Mouse (Mus musculus) forebrain, embryonic 11.5 days (tissue): ENCODE measurements around the gene C1qtnf5. TPM values are rescaled to one million over a fixed set of nuclear protein-coding genes. Genes with fewer than 3 reads are reported as not detected.
"Not testable (repeated sequence)": the region's sequence is repeated elsewhere in the genome, so short reads cannot be mapped to it uniquely, and the experiment has no call there.

Experiments used
- ATAC-seq: fragments of 200-750 bp; cut with Nextera tagmentation; replicated peaks from 2 replicates; pipeline ENCODE4 v1.8.0; 2017; ENCODE audit warnings: moderate TSS enrichment; ENCODE audit not compliant: low FRiP score
- DNase-seq: peaks from one replicate; pipeline ENCODE4 v3.0.0-alpha.2; 2017; ENCODE audit warnings: low spot score
- H3K27ac ChIP-seq: fragments of 300-500 bp; sonication (generic); 2 replicates; pipeline ENCODE4 v1.5.1; 2014; ENCODE audit warnings: low read depth, low read length
- H3K27me3 ChIP-seq: fragments of 300-500 bp; sonication (generic); 2 replicates; pipeline ENCODE4 v1.6.1; 2014; ENCODE audit warnings: mild to moderate bottlenecking, low read length, mixed read lengths; ENCODE audit not compliant: control insufficient read depth, insufficient read depth
- H3K36me3 ChIP-seq: fragments of 300-500 bp; sonication (generic); 2 replicates; pipeline ENCODE4 v1.6.1; 2014; ENCODE audit warnings: mild to moderate bottlenecking, low read length, moderate library complexity, mixed read lengths; ENCODE audit not compliant: control insufficient read depth, insufficient read depth
- H3K4me1 ChIP-seq: fragments of 300-500 bp; sonication (generic); replicated peaks from 2 replicates; pipeline ENCODE4 v1.6.1; 2014; ENCODE audit warnings: low read length, mixed read lengths; ENCODE audit not compliant: control insufficient read depth, insufficient read depth
- H3K4me2 ChIP-seq: fragments of 300-500 bp; sonication (generic); 2 replicates; pipeline ENCODE4 v1.6.1; 2014; ENCODE audit warnings: low read depth, mild to moderate bottlenecking, low read length, moderate library complexity, mixed read lengths; ENCODE audit not compliant: severe bottlenecking
- H3K4me3 ChIP-seq: fragments of 300-500 bp; sonication (generic); 2 replicates; pipeline ENCODE4 v1.5.1; 2014; ENCODE audit warnings: low read depth, low read length
- H3K9ac ChIP-seq: fragments of 300-500 bp; sonication (generic); 2 replicates; pipeline ENCODE4 v1.6.1; 2014; ENCODE audit warnings: low read length
- H3K9me3 ChIP-seq: fragments of 300-500 bp; sonication (generic); 2 replicates; pipeline ENCODE4 v1.6.1; 2016; ENCODE audit warnings: low read length, mixed read lengths; ENCODE audit not compliant: control insufficient read depth
- WGBS: fragments of 180-500 bp; shearing (Covaris S2); extraction: QIAGEN DNeasy Blood & Tissue Kit; methylation state at CpG from one replicate; pipeline ENCODE4 v1.1.7; 2014; 5-methylcytosine and 5-hydroxymethylcytosine counted together
- polyA plus RNA-seq: library from polyadenylated mRNA; unstranded; fragments of >200 nt; fragmentation: Nextera tagmentation; extraction: Ambion mirVana; gene quantifications from 2 replicates; pipeline ENCODE4 v1.2.1, GENCODE M21; 2014

Gene C1qtnf5
- polyA plus RNA-seq, 1 experiment from 2014 or later = 0.47 TPM

DNA sequence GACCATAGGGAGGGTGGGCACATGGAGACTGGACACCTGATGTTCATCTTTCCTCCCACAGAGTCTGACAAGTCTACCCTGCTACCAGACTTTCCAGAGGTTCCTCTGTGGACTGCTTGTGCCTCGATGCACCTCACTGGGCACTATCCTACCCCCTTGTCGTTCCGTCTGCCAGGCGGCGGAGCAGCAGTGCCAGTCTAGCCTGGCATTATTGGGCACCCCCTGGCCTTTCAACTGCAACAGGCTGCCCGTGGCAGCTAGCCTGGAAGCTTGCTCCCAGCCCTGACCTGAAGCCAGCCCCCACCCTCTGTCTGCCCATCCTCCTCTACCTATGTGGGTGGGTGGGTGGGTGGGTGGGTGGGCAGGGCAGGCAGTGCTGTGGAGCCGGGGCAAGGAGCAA, 863 bp upstream of the C1qtnf5 start:
- H3K4me3 ChIP-seq = no peak overlapping the region
- ATAC-seq (no peak), DNase-seq (no peak)
- H3K9me3 ChIP-seq = no peaks in the 10 kb centered on the region
- no peak overlapping the region for H3K4me2 ChIP-seq
- H3K9ac ChIP-seq = no peak overlapping the region
- H3K4me1 ChIP-seq = peaks cover 25% of the 10 kb centered on the region
- no peak overlapping the region for H3K27ac ChIP-seq
- H3K36me3 ChIP-seq = no peaks in the 10 kb centered on the region; the same call in 1 of the 2 replicates
- H3K27me3 ChIP-seq = no peaks in the 10 kb centered on the region
- 87% methylated on average over 7 of the region's 7 CpGs for WGBS

DNA sequence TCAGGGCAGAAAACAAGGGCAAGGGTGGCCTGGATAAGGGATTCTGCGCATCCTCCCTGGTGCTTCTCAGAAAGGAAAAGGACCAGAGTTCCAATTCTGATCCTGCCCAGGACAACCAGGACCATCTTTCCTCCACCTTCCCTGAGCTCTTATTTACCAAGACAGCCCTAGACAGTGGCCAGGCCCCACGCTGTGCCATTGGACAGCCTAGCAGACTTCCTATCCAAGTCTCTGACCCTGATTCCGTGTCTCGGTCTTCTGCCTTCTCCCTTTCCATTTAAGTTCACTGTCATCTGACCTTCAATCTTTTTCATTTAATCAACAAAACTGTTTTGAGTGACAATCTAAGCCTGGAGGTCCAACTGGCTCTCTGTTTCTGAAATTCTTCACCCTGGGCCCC, 449 bp upstream of the C1qtnf5 start:
- Histone ChIP-seq H3K27me3 (no peaks in the 10 kb centered on the region), H3K9me3 (no peaks in the 10 kb centered on the region), H3K27ac (no peak overlapping the region), H3K4me2 (no peak overlapping the region), H3K9ac (no peak overlapping the region; the same call in 1 of the 2 replicates), H3K4me3 (no peak overlapping the region), H3K36me3 (no peaks in the 10 kb centered on the region; the same call in 1 of the 2 replicates), H3K4me1 (peaks cover 25% of the 10 kb centered on the region)
- DNase-seq (no peak), ATAC-seq (no peak)
- 76% methylated on average over 4 of the region's 4 CpGs for WGBS

DNA sequence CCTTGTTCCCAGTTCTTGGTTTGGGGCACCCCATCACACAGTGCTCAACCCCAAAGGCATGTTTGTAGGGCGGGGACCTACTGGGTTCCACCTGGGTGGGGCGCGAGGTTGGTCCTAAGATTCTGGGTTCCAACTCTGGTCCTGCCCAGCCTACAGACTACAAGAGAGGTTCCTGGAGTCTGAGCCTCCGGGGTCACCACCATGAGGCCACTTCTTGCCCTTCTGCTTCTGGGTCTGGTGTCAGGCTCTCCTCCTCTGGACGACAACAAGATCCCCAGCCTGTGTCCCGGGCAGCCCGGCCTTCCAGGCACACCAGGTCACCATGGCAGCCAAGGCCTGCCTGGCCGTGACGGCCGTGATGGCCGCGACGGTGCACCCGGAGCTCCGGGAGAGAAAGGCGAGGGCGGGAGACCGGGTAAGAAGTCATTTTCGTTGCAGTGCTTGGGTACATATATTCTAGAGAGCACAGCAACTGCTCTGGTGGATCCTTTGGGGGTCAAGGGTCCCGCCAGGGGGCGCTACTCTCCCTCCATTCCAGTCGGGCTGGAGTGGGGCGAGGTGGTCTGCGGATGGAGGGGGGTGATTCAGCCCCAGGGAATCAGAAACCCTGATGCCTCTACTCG, 623 bp downstream of the C1qtnf5 start:
- Histone ChIP-seq H3K36me3 (no peaks in the 10 kb centered on the region; the same call in 1 of the 2 replicates), H3K27ac (no peak overlapping the region), H3K27me3 (no peaks in the 10 kb centered on the region), H3K9ac (peak overlapping the region; percentile 0; the same call in 1 of the 2 replicates), H3K4me3 (no peak overlapping the region), H3K4me2 (peak overlapping the region; percentile 18; the same call in 1 of the 2 replicates), H3K9me3 (no peaks in the 10 kb centered on the region), H3K4me1 (peaks cover 25% of the 10 kb centered on the region)
- ATAC-seq (no peak), DNase-seq (peak; percentile 82)
- WGBS = 31% methylated on average over 25 of the region's 25 CpGs

DNA sequence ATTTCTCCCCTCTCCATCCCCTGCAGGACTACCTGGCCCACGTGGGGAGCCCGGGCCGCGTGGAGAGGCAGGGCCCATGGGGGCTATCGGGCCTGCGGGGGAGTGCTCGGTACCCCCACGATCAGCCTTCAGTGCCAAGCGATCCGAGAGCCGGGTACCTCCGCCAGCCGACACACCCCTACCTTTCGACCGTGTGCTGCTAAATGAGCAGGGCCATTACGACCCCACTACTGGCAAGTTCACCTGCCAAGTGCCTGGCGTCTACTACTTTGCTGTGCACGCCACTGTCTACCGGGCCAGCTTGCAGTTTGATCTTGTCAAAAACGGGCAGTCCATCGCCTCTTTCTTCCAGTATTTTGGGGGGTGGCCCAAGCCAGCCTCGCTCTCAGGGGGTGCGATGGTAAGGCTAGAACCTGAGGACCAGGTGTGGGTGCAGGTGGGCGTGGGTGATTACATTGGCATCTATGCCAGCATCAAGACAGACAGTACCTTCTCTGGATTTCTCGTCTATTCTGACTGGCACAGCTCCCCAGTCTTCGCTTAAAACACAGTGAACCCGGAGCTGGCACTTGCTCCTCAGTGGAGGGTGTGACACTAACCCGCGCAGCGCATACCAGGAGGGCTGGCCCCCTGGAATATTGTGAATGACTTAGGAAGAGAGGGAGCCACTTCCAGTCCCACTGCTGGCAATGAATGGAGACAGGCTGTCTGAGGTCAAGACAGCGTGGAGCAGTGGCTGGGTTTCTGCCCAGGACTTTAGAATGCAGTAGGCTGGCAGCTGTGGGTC, 1.4 kb downstream of the C1qtnf5 start:
- no peaks in the 10 kb centered on the region for H3K27me3 ChIP-seq
- H3K4me1 ChIP-seq = peaks cover 25% of the 10 kb centered on the region
- H3K27ac ChIP-seq = no peak overlapping the region
- 84% methylated on average over 31 of the region's 31 CpGs for whole genome bisulfite sequencing
- ATAC-seq (no peak), DNase-seq (no peak)
- H3K9me3 ChIP-seq = no peaks in the 10 kb centered on the region
- H3K36me3 ChIP-seq = no peaks in the 10 kb centered on the region; the same call in 1 of the 2 replicates
- no peak overlapping the region; the same call in 1 of the 2 replicates for H3K9ac ChIP-seq
- H3K4me2 ChIP-seq = no peak overlapping the region
- H3K4me3 ChIP-seq = no peak overlapping the region

DNA sequence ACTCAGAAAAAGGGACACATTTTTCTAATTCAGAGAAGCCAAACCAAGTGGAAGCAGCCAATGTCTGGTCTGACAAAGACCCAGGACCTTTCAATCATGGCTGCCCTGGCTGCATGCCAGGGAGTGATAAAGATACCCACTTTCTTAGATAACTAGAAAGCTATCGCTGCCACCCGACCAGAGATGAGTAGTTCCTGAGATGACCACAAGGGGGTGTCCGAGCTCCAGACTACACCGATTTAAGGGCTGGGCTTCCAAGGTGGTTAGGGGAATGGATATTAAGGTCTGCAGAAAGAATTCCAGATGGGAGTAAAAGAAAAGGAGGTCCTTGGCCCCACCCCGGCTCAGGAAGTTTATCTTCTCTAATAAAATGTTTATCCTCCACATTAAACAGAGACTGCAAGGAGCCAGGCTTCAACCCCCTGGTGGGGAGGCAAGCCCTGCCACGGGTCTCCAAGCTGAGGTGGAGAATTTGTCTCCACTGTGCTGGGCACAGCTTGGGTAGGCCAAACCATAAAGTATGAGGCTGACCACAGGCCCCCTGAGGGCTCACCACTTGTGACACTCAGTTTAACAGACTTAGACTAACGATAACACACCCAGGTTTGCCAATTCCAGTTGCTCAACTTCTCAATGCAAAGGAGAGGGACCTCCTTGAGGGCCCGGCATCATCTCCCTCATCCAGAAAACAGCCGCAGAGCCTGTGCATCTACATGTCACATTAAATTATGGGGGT, 2.5 kb downstream of the C1qtnf5 start:
- Histone ChIP-seq H3K4me3 (no peak overlapping the region), H3K4me1 (peaks cover 25% of the 10 kb centered on the region), H3K9ac (no peak overlapping the region; the same call in 1 of the 2 replicates)

DNA sequence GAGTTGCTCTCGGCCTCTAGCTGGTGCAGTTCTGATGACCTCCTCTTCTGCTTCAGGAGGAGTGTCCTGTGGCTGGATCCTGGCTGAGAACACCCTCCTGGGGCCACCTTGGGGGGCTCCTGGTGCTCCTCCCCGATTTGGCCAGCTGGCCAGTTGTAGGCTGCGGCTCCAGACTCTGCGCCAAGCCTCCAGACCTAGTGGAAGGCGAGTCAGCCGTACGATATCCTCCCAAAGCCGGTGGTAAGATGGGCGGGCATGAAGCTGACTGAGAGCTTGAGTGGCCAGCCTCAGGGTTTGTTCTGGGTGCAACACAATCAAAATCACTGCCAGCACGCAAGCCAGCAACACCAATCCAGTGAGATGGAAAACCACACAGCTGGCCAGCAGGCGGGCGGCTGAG, 4.9 kb downstream of the C1qtnf5 start:
- H3K4me2 ChIP-seq = peak overlapping the region; percentile 55; the same call in 1 of the 2 replicates
- not testable (repeated sequence) for ATAC-seq, H3K27ac ChIP-seq, DNase-seq, H3K9ac ChIP-seq, H3K27me3 ChIP-seq, H3K36me3 ChIP-seq, H3K9me3 ChIP-seq, H3K4me3 ChIP-seq
- peaks cover 25% of the 10 kb centered on the region for H3K4me1 ChIP-seq
- WGBS = 77% methylated on average over 9 of the region's 12 CpGs

More for the DNA sequence above, 2.5 kb downstream of the C1qtnf5 start:
- peak; percentile 87 for DNase-seq
- H3K4me2 ChIP-seq = peak overlapping the region; percentile 32; the same call in 1 of the 2 replicates
- WGBS = 34% methylated on average over 9 of the region's 9 CpGs
- no peak overlapping the region for H3K27ac ChIP-seq
- no peaks in the 10 kb centered on the region; the same call in 1 of the 2 replicates for H3K36me3 ChIP-seq
- no peaks in the 10 kb centered on the region for H3K9me3 ChIP-seq
- H3K27me3 ChIP-seq = no peaks in the 10 kb centered on the region
- ATAC-seq = no peak

DNA sequence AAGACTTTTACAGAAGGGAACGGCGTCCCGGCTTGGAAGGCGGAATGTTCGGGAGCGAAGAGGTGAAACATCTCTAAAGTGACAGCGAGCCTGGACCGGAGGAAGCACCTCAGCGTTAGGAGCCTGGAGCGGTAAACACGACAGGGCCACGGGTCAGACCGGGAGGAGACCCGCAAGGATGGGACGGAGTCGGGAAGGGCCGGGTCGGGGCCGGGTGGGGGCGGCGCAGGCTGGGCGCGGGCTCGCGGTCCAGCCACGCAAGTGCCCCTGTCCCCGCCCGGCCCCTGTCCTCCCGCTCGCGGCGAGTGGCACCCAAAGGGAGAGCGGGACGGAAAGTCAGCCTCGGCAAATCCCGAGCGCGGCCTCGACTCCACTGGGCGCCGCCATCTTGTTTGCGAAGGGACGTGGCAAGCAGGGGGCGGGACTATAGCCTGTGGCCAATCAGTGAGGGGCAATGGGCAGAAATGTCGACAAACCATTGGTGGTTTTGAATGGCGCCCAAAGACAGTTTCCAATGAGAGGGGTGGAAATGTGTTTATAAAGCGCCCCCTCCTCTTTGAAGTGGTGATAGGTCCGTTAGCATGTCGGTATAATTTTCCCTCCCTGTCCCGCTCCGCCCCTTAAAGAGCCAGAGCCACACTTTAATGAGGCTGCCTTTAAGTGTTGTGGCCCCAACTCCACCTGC, 6.2 kb downstream of the C1qtnf5 start, which contains the start of the genes Gm49380 and Rnf26:
Gene Gm49380, minus strand, starts transcription at position 396 of the 685 bp plus-strand sequence.
Gene Rnf26, minus strand, starts transcription at position 413 of the 685 bp plus-strand sequence.
- Histone ChIP-seq H3K9ac (peak within 1 kb of the TSS; percentile 85), H3K27ac (no peak within 1 kb of the TSS), H3K36me3 (no peaks in the 10 kb centered on the region; the same call in 1 of the 2 replicates), H3K4me1 (peaks cover 13% of the 10 kb centered on the region), H3K4me2 (peak within 1 kb of the TSS; percentile 55), H3K9me3 (no peaks in the 10 kb centered on the region), H3K27me3 (no peaks in the 10 kb centered on the region), H3K4me3 (peak within 1 kb of the TSS; percentile 84)
- DNase-seq (peak; percentile 95), ATAC-seq (peak; percentile 95)
- under 1% methylated on average over 51 of the region's 51 CpGs for WGBS

DNA sequence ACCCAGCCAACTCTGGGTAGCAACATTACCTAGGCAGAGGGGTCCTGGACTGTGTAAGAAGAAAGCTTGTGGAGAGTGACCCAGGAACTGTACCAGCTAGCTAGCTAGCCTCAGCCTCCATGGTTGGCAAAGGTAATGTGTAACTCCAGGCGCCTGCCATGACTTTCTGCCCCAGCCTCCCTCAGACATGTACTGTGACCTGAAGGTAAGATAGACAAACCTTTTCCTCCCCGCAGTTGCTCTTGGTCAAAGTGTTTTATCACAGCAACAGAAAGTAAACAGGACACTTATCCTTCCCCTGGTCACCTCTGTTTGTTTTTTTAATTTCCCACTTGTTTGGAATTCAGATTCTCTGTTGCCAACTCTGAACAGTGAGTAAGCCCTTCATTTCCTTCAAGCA, 7.4 kb downstream of the C1qtnf5 start:
- Histone ChIP-seq H3K4me3 (no peak overlapping the region), H3K4me1 (peaks cover 5% of the 10 kb centered on the region; the same call in 1 of the 2 replicates), H3K4me2 (no peak overlapping the region), H3K9ac (no peak overlapping the region), H3K27me3 (no peaks in the 10 kb centered on the region), H3K9me3 (no peaks in the 10 kb centered on the region), H3K27ac (no peak overlapping the region), H3K36me3 (no peaks in the 10 kb centered on the region)
- ATAC-seq = no peak
- DNase-seq = no peak
- 89% methylated on average over 2 of the region's 2 CpGs for WGBS
